Mouse (Mus musculus) hindbrain, postnatal 0 days (tissue): ENCODE measurements around the gene Slc22a6. TPM values are rescaled to one million over a fixed set of nuclear protein-coding genes. Genes with fewer than 3 reads are reported as not detected.

Experiments
- ATAC-seq: fragments of 200-750 bp; cut with Nextera tagmentation; 2 replicates; pipeline ENCODE4 v1.8.0; 2017; ENCODE audit warnings: mild to moderate bottlenecking, moderate TSS enrichment, moderate library complexity
- DNase-seq: peaks from one replicate; pipeline ENCODE4 v3.0.0-alpha.2; 2015; ENCODE audit warnings: low spot score
- H3K27ac ChIP-seq: fragments of 300-500 bp; sonication (generic); 2 replicates; pipeline ENCODE4 v1.5.1; 2014; ENCODE audit warnings: mild to moderate bottlenecking
- H3K27me3 ChIP-seq: fragments of 300-500 bp; sonication (generic); 2 replicates; pipeline ENCODE4 v1.6.1; 2014; ENCODE audit warnings: low read length, mixed read lengths; ENCODE audit not compliant: insufficient read depth
- H3K36me3 ChIP-seq: fragments of 300-500 bp; sonication (generic); 2 replicates; pipeline ENCODE4 v1.6.1; 2014; ENCODE audit warnings: low read length, mixed read lengths; ENCODE audit not compliant: insufficient read depth
- H3K4me1 ChIP-seq: fragments of 300-500 bp; sonication (generic); 2 replicates; pipeline ENCODE4 v1.6.1; 2014; ENCODE audit warnings: antibody characterized with exemption, low read length, mixed read lengths; ENCODE audit not compliant: insufficient read depth
- H3K4me2 ChIP-seq: fragments of 300-500 bp; sonication (generic); 2 replicates; pipeline ENCODE4 v1.6.1; 2014; ENCODE audit warnings: low read depth, mild to moderate bottlenecking, low read length, moderate library complexity, mixed read lengths
- H3K4me3 ChIP-seq: fragments of 300-500 bp; sonication (generic); 2 replicates; pipeline ENCODE4 v1.5.1; 2014; ENCODE audit warnings: low read length
- H3K9ac ChIP-seq: fragments of 300-500 bp; sonication (generic); replicated peaks from 2 replicates; pipeline ENCODE4 v1.6.1; 2014; ENCODE audit warnings: mild to moderate bottlenecking, low read length, moderate library complexity, mixed read lengths
- H3K9me3 ChIP-seq: fragments of 300-500 bp; sonication (generic); 2 replicates; pipeline ENCODE4 v1.6.1; 2016; ENCODE audit warnings: low read length, mixed read lengths
- CTCF ChIP-seq: IDR thresholded peaks from 2 replicates; pipeline ENCODE4 v1.5.1; 2016; ENCODE audit warnings: antibody characterized with exemption, control low read depth, low read depth
- whole genome bisulfite sequencing: fragments of 180-500 bp; shearing (Covaris S2); extraction: QIAGEN DNeasy Blood & Tissue Kit; methylation state at CpG from one replicate; pipeline ENCODE4 v1.1.7; 2014; 5-methylcytosine and 5-hydroxymethylcytosine counted together
- polyA plus RNA-seq: library from polyadenylated mRNA; unstranded; fragments of >200 nt; fragmentation: Nextera tagmentation; extraction: Ambion mirVana; gene quantifications from 2 replicates; pipeline ENCODE4 v1.2.1, GENCODE M21; 2015
- total RNA-seq: library from RNA; depleted of rRNA; stranded (reverse); fragments of >200 nt; gene quantifications from 2 replicates; pipeline ENCODE4 v1.2.3, GENCODE M21; 2014

The Slc22a6 gene
- total and polyA plus RNA-seq, 2 experiments from 2014 or later: 9.8 to 13.1 TPM

DNA sequence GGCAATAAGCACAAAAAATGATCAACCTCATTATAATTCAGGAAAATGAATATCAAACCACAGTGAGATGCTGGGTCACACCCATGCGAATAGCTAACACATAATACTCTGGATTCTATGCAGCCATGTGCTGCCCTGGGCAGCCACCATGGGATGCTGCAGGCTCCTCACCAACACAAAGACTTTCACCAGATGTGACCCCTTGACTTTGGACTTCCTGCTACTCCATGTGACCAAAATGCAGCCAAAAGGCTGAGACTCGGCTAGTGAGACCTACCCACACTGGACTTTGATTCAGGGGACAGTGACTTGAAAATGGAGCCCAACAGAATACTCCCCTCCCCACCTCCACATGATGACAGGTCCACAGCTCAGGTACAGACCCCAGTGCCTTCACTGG lies 12.4 kb downstream of the Slc22a6 start:
- WGBS: 80% methylated on average over 2 of the region's 2 CpGs
- no peak for DNase-seq
- ATAC-seq: no peak
- no peaks in the 10 kb centered on the region for H3K9me3 ChIP-seq
- no peak overlapping the region for H3K27ac ChIP-seq
- no peak overlapping the region for H3K4me2 ChIP-seq
- H3K27me3 ChIP-seq: no peaks in the 10 kb centered on the region
- H3K4me1 ChIP-seq: no peaks in the 10 kb centered on the region
- no peaks in the 10 kb centered on the region for H3K36me3 ChIP-seq
- H3K9ac ChIP-seq: no peak overlapping the region
- TF ChIP-seq CTCF: no peak
- H3K4me3 ChIP-seq: no peak overlapping the region

DNA sequence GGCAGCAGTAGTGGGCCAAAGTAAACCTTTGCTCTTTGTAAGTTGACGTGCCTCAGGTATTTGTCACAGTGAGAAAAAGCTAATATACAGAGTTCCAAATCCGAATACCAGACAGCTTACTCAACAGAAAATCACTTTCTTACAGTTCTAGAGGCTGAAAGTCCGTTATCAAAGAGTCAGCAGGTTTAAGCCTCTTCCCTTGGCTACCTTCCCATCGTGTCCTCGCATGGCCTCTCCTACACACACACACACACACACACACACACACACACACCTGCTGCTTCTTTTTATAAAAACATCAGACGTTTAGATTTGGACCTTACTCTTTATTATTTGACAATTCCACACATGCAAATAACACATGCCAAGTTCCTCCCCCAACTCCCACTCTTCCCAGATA lies 13.0 kb downstream of the Slc22a6 start:
- Histone ChIP-seq H3K36me3 (no peaks in the 10 kb centered on the region), H3K4me3 (no peak overlapping the region), H3K27ac (no peak overlapping the region), H3K9ac (no peak overlapping the region), H3K9me3 (no peaks in the 10 kb centered on the region), H3K27me3 (no peaks in the 10 kb centered on the region), H3K4me2 (no peak overlapping the region), H3K4me1 (no peaks in the 10 kb centered on the region)
- no peak for DNase-seq
- ATAC-seq: no peak
- WGBS: 73% methylated on average over 6 of the region's 6 CpGs
- no peak for TF ChIP-seq CTCF

DNA sequence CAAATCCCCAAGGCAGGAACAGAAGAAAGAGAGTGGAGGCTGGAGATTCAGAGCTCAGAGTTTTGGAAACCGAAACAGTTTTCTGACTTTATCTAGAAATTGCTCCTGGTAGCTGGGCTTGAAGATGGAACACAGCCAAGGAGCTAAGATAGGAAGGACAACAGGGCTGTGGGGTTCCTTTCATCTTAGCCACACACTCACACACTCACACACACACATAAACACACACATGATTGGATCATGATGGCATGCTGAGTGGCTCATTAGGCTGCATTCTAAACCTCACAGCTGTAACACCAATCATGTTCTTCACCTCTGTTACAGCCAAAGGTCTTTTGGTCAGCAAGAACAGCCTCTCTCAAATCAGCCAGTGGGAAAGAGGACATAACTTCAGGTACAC lies 14.2 kb downstream of the Slc22a6 start:
- TF ChIP-seq CTCF: no peak
- no peak for ATAC-seq
- WGBS: 71% methylated on average over 1 of the region's 1 CpGs
- no peaks in the 10 kb centered on the region for H3K4me1 ChIP-seq
- H3K27ac ChIP-seq: no peak overlapping the region
- no peak overlapping the region for H3K4me3 ChIP-seq
- no peak overlapping the region for H3K9ac ChIP-seq
- H3K36me3 ChIP-seq: no peaks in the 10 kb centered on the region
- DNase-seq: no peak
- no peak overlapping the region for H3K4me2 ChIP-seq
- H3K9me3 ChIP-seq: no peaks in the 10 kb centered on the region
- H3K27me3 ChIP-seq: no peaks in the 10 kb centered on the region

DNA sequence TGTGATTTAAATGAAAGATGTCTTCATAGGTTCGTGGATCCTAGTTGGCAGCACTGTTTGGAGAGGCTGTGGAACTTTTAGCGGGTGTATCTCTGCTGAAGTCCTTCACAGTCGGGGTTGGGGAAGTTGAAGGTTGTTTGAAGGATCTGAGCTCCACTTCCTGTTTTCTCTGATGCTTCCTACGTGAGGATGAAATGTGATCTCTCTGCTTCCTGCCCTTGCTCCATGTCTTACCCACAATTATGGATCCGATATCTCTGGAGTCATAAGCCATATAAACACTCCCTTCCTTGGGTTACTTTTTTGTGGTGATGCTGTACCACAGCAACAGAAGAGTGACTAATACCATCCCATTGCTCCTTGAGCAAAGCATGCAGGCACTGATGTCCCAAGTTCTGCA lies 24.2 kb downstream of the Slc22a6 start:
- TF ChIP-seq CTCF: no peak
- no peaks in the 10 kb centered on the region for H3K36me3 ChIP-seq
- ATAC-seq: no peak
- no peak overlapping the region for H3K4me3 ChIP-seq
- WGBS: 70% methylated on average over 5 of the region's 5 CpGs
- H3K9ac ChIP-seq: no peak overlapping the region
- H3K4me1 ChIP-seq: no peaks in the 10 kb centered on the region
- DNase-seq: no peak
- no peak overlapping the region for H3K27ac ChIP-seq
- H3K9me3 ChIP-seq: no peaks in the 10 kb centered on the region
- no peak overlapping the region for H3K4me2 ChIP-seq
- no peaks in the 10 kb centered on the region for H3K27me3 ChIP-seq

DNA sequence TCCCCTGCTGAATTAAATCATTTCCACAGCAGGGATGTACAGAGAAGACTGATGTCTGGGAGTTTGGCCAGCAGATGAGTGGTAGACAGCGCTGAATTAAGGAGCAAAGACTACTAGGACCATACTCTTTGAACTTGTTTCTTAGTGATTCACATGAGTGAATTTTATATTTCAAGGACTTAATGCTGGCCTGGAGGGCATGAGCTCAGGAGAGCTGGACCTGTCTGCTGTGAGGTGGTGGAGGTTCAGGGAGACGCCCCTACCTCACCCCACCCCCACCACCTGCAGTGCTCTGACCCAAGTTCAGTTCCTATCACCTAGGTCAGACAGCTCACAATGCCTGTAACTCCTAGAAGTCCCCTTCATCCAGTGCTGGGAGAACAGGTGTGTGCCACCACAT lies 28.6 kb downstream of the Slc22a6 start:
- WGBS: 76% methylated on average over 2 of the region's 2 CpGs
- no peak for DNase-seq
- H3K4me1 ChIP-seq: no peaks in the 10 kb centered on the region
- H3K4me2 ChIP-seq: no peak overlapping the region
- H3K9ac ChIP-seq: no peak overlapping the region
- TF ChIP-seq CTCF: no peak
- ATAC-seq: no peak
- H3K27ac ChIP-seq: no peak overlapping the region
- no peaks in the 10 kb centered on the region for H3K9me3 ChIP-seq
- H3K27me3 ChIP-seq: no peaks in the 10 kb centered on the region
- H3K36me3 ChIP-seq: no peaks in the 10 kb centered on the region
- H3K4me3 ChIP-seq: no peak overlapping the region

DNA sequence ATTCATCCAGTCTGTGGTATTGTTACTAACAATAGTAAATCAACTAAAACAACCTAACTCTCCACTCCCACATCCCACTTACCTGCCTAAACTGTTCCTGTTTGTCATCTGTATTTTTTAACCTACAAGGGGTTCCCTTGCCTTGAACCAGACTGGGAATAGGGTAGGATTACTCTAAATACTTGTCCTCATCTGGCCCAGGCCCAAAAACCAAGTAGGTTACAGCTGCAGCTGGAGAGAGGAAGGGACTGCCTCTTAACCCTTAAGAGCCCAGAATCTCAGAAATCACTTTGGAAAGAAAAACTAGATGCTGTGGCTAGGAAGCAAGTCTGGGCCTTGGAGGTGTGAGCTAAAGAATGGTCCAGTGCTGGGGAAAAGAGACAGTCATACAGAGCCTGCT lies 38.0 kb downstream of the Slc22a6 start:
- Histone ChIP-seq H3K4me1 (no peaks in the 10 kb centered on the region), H3K9ac (no peak overlapping the region), H3K9me3 (no peaks in the 10 kb centered on the region), H3K27ac (no peak overlapping the region), H3K27me3 (no peaks in the 10 kb centered on the region), H3K4me3 (no peak overlapping the region), H3K4me2 (no peak overlapping the region), H3K36me3 (no peaks in the 10 kb centered on the region)
- no peak for TF ChIP-seq CTCF
- ATAC-seq (no peak), DNase-seq (no peak)

DNA sequence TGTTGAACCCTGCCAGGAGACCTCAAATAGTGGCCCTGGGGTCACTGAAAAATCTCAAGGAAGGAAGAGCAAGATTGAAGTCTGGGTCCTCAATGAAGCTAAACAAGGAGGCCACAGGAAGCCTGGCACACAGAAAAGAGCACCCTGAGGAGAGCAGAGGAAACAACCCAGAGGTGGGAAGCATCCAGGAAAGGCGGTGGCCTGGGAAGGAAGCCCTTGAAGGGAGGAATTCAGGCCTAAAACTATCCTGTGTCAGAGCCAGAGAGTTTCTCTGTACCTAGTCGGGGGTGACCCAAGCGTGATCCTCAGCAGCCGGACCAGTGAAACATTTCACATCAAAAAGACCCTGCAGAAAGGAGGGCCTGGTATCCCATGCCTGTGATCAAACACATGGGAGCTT lies 38.5 kb downstream of the Slc22a6 start:
- H3K4me2 ChIP-seq: no peak overlapping the region
- H3K27ac ChIP-seq: no peak overlapping the region
- no peak for DNase-seq
- no peak overlapping the region for H3K9ac ChIP-seq
- H3K4me3 ChIP-seq: no peak overlapping the region
- ATAC-seq: no peak
- H3K9me3 ChIP-seq: no peaks in the 10 kb centered on the region
- no peaks in the 10 kb centered on the region for H3K27me3 ChIP-seq
- H3K4me1 ChIP-seq: no peaks in the 10 kb centered on the region
- TF ChIP-seq CTCF: no peak
- no peaks in the 10 kb centered on the region for H3K36me3 ChIP-seq
- WGBS: 81% methylated on average over 4 of the region's 4 CpGs
